Mouse (Mus musculus): ENCODE results near the gene Cldn34a. TPM values are rescaled to one million over a fixed set of nuclear protein-coding genes. Genes with fewer than 3 reads are reported as not detected.
"Not testable (repeated sequence)": the region's sequence is repeated elsewhere in the genome, so short reads cannot be mapped to it uniquely, and the experiment has no call there.

Cldn34a gene
- polyA plus RNA-seq (2014; fragmentation: Nextera tagmentation; extraction: Ambion mirVana), result not detected in 2 replicates

DNA sequence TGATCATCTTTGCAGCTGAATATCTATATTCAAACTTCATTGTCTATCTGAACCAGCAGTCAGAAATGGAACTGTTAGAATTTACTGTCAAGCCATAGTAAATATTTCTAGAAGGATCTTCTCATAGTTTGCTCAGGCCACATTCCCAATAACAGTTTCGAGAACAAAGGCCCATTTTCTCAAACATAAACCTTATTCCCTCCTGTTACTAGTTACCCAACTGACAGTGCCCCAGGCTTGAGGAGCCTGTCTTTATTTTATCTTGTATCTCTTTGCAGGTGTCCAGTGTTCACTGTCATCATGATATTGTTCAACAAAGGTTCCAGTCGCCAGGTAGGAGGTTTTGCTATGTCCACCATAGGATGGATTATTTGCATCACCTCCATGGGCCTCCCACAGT lies at the start of gene Cldn34a:
Gene Cldn34a, plus strand, starts transcription at position 301 of the 400 bp plus-strand sequence.
- Histone ChIP-seq H3K9me3 (ENCODE audit: control insufficient read depth, low read length) (no peaks in the 10 kb centered on the region), H3K36me3 (ENCODE audit: control insufficient read depth, insufficient read depth, low read length) (no peaks in the 10 kb centered on the region), H3K27ac (replicated peaks; ENCODE audit: low read depth, low read length) (no peak within 1 kb of the TSS), H3K4me1 (ENCODE audit: control insufficient read depth, insufficient read depth, low read length) (no peaks in the 10 kb centered on the region), H3K27me3 (ENCODE audit: control insufficient read depth, insufficient read depth, low read length) (no peaks in the 10 kb centered on the region), H3K9ac (replicated peaks; ENCODE audit: low read length) (no peak within 1 kb of the TSS), H3K4me3 (replicated peaks; ENCODE audit: low read depth, low read length) (no peak within 1 kb of the TSS), H3K4me2 (ENCODE audit: low read length) (no peak within 1 kb of the TSS)
- ATAC-seq (ENCODE audit: low FRiP score, low TSS enrichment), result no peak
- DNase-seq, result no peak
- 71% methylated on average over 2 of the region's 2 CpGs for WGBS

DNA sequence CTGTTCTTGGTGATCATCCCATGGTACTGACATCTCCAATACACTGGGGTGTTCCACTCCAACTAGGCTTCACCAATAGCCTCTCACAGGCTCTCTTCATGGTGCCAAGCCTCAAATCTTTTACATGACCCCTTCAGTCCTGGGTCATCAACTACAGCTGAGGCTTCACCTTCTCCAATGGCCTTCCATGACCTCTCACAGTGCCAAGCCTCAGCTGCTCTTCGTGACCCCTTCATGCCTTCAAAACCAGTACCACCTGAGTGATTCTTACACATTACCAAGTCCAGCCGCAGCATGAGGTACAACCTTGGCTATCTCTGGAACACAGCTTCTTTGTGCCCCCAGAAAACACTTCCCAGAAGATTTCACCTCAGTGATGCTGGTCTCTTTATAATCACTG lies 44.5 kb upstream of the Cldn34a start:
- not testable (repeated sequence) for H3K9ac ChIP-seq (replicated peaks; ENCODE audit: low read length); H3K9me3 ChIP-seq (ENCODE audit: control insufficient read depth, low read length); H3K4me1 ChIP-seq (ENCODE audit: control insufficient read depth, insufficient read depth, low read length); H3K27ac ChIP-seq (replicated peaks; ENCODE audit: low read depth, low read length); ATAC-seq (ENCODE audit: low FRiP score, low TSS enrichment); H3K4me3 ChIP-seq (replicated peaks; ENCODE audit: low read depth, low read length); DNase-seq; H3K36me3 ChIP-seq (ENCODE audit: control insufficient read depth, insufficient read depth, low read length); H3K4me2 ChIP-seq (ENCODE audit: low read length); H3K27me3 ChIP-seq (ENCODE audit: control insufficient read depth, insufficient read depth, low read length)
- 80% methylated on average over 2 of the region's 2 CpGs for WGBS

DNA sequence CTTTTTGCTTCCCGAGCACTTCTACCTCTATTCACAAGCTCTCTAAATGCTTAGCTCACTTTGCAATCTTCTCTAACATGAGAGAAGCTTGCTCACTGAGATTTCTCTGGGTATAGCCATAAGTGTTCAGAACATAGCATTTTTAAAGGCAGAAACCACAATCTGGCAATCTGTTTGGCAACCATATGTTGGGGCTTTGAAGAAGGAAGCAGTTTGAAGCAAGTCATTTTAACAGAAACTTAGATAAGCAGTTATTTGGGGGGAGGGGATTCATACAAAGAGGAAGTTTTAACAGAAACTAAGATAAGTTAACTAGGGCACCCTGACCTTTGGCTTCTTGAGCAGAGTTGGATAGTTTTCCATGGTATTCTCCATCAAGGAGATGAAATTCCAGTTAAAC lies 17.4 kb upstream of the Cldn34a start:
- H3K4me2 ChIP-seq (ENCODE audit: low read length), result no peak overlapping the region
- no peak overlapping the region for H3K4me3 ChIP-seq (replicated peaks; ENCODE audit: low read depth, low read length)
- no peak overlapping the region for H3K9ac ChIP-seq (replicated peaks; ENCODE audit: low read length)
- H3K4me1 ChIP-seq (ENCODE audit: control insufficient read depth, insufficient read depth, low read length), result no peaks in the 10 kb centered on the region
- DNase-seq, result no peak
- no peaks in the 10 kb centered on the region for H3K9me3 ChIP-seq (ENCODE audit: control insufficient read depth, low read length)
- peaks cover 3% of the 10 kb centered on the region; the same call in 1 of the 2 replicates for H3K27me3 ChIP-seq (ENCODE audit: control insufficient read depth, insufficient read depth, low read length)
- H3K36me3 ChIP-seq (ENCODE audit: control insufficient read depth, insufficient read depth, low read length), result no peaks in the 10 kb centered on the region
- 84% methylated on average over 1 of the region's 1 CpGs for WGBS
- ATAC-seq (ENCODE audit: low FRiP score, low TSS enrichment), result no peak
- no peak overlapping the region for H3K27ac ChIP-seq (replicated peaks; ENCODE audit: low read depth, low read length)

DNA sequence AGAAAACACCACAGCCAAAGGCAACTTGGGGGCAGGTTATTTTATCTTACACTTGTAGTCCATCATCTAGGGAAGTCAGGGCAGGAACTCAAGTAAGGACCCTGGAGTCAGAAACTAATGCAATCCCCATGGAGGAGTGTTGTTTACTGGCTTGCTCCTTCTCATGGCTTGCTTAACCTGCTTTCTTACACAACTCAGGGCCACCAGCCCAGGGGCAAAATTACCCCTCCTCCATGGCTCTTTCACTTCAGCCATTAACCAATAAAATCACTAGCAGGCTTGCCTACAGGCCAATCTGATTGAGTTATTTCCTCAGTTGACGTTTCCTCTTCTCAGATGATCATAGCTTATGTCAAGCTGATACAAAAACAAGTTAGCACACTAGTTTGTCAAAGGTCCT lies 15.0 kb upstream of the Cldn34a start:
- H3K4me3 ChIP-seq (replicated peaks; ENCODE audit: low read depth, low read length), result no peak overlapping the region
- peaks cover 3% of the 10 kb centered on the region; the same call in 1 of the 2 replicates for H3K27me3 ChIP-seq (ENCODE audit: control insufficient read depth, insufficient read depth, low read length)
- H3K4me1 ChIP-seq (ENCODE audit: control insufficient read depth, insufficient read depth, low read length), result no peaks in the 10 kb centered on the region
- no peaks in the 10 kb centered on the region for H3K9me3 ChIP-seq (ENCODE audit: control insufficient read depth, low read length)
- H3K36me3 ChIP-seq (ENCODE audit: control insufficient read depth, insufficient read depth, low read length), result no peaks in the 10 kb centered on the region
- no peak for ATAC-seq (ENCODE audit: low FRiP score, low TSS enrichment)
- H3K27ac ChIP-seq (replicated peaks; ENCODE audit: low read depth, low read length), result no peak overlapping the region
- H3K4me2 ChIP-seq (ENCODE audit: low read length), result no peak overlapping the region
- no peak overlapping the region for H3K9ac ChIP-seq (replicated peaks; ENCODE audit: low read length)
- no peak for DNase-seq
- 62% methylated on average over 1 of the region's 1 CpGs for WGBS

DNA sequence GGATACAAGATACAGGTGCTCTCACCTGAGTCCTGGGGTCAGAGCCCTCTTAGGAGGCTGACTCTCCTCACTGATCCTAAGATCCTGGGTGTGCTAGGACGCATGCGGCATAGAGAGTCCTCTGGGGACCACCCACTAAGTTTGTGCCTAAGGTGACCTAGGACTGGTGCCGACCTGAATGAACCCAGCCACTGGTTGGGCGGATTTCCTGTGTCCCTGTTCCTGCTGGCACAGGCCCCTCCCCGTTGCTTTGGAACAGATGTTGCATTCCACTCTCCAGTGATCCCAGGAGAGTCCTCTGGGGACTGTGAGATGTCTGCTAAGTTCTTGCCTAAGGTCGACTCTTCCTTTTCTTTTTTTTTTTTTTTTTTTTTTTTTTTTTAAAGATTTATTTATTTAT lies 5.7 kb upstream of the Cldn34a start:
- no peaks in the 10 kb centered on the region for H3K4me1 ChIP-seq (ENCODE audit: control insufficient read depth, insufficient read depth, low read length)
- no peak for ATAC-seq (ENCODE audit: low FRiP score, low TSS enrichment)
- H3K27me3 ChIP-seq (ENCODE audit: control insufficient read depth, insufficient read depth, low read length), result no peaks in the 10 kb centered on the region
- no peak overlapping the region for H3K27ac ChIP-seq (replicated peaks; ENCODE audit: low read depth, low read length)
- H3K9me3 ChIP-seq (ENCODE audit: control insufficient read depth, low read length), result no peaks in the 10 kb centered on the region
- H3K4me3 ChIP-seq (replicated peaks; ENCODE audit: low read depth, low read length), result no peak overlapping the region
- WGBS, result 83% methylated on average over 6 of the region's 6 CpGs
- no peak overlapping the region for H3K4me2 ChIP-seq (ENCODE audit: low read length)
- H3K36me3 ChIP-seq (ENCODE audit: control insufficient read depth, insufficient read depth, low read length), result no peaks in the 10 kb centered on the region
- DNase-seq, result no peak
- H3K9ac ChIP-seq (replicated peaks; ENCODE audit: low read length), result no peak overlapping the region

Other genes starting within 250 kb of the Cldn34a start
- 36.9 TPM in 2 replicates for gene Kantr, start 235.8 kb upstream of the Cldn34a start, polyA plus RNA-seq (2014; fragmentation: Nextera tagmentation; extraction: Ambion mirVana)
- gene Tspyl2, start 220.9 kb upstream of the Cldn34a start, polyA plus RNA-seq (2014; fragmentation: Nextera tagmentation; extraction: Ambion mirVana), result 41.0 and 51.2 TPM in 2 replicates
- 6.8 and 10.0 TPM in 2 replicates for gene Gpr173, start 194.6 kb upstream of the Cldn34a start, polyA plus RNA-seq (2014; fragmentation: Nextera tagmentation; extraction: Ambion mirVana)
- gene Shroom2, start 206.1 kb downstream of the Cldn34a start, polyA plus RNA-seq (2014; fragmentation: Nextera tagmentation; extraction: Ambion mirVana), result 93.7 and 95.6 TPM in 2 replicates
- 0.46 and 0.49 TPM in 2 replicates for gene Gpr143, start 218.6 kb downstream of the Cldn34a start, polyA plus RNA-seq (2014; fragmentation: Nextera tagmentation; extraction: Ambion mirVana)